Mouse (Mus musculus) thymus, postnatal 4 days (tissue): Measurements from ENCODE around the gene Cfap157.

Experiments used
- DNase-seq: peaks from one replicate; pipeline ENCODE4 v3.0.0; 2021

The Cfap157 gene

GRCm38 (mm10) chr2:32784048-32784681, at the start of gene Cfap157:
Gene Cfap157 (minus strand): TSS chr2:32784428.
- DNase-seq: no peak

DNA sequence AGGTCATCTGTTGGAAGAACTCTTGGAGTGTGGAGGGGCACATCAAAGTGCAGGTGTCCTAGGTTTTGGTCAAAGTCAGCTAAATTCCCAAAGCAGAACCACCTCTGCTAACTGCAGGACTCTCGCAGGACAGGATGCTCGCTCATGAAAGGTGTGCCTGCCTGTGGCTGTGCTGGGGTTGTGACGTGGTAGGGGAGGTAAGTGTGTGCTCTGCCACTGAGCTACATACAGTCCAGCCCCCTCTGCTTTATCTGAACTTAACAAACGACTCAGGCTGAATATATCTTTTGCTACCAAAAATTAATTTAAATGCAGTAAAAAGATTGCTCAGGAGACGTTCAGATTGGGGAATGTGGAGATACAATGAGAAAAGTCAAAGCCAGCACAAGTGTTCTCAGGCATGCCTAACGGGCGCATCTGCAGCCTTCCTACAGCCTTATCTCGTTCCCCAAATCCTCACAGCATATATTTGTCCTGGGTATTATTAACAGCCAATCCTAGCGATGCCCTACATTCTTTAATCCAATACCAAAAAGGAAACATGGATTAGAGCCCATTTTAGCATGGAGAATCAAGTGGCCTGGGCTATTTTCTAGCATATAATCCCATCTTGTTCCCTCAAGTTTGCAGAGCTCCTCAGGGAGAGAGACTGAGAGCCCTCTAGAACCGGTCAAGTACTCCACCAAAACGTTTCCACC, 44.9 kb upstream of the Cfap157 start:
- DNase-seq: no peak

- no peak for DNase-seq
Measured at GRCm38 (mm10) chr2:32825796-32826195, 41.6 kb upstream of the Cfap157 start.

DNA sequence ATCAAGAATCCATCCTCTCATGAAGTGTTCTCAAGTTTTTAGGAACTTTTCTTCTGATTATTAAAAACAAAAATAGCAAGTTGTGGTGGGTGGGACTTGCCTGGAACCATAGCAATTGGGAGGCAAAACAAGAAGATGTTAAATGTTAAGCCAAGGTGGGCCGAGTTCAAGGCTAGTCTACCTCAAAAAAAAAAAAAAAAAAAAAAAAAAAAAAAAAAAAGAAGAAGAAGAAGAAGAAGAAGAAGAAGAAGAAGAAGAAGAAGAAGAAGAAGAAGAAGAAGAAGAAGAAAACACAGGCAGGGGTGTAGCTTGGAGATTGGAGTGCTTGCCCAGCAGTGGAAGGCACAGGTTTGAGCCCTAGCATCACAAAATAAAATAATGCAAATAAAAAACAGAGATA, 40.5 kb upstream of the Cfap157 start:
- DNase-seq: no peak

DNA sequence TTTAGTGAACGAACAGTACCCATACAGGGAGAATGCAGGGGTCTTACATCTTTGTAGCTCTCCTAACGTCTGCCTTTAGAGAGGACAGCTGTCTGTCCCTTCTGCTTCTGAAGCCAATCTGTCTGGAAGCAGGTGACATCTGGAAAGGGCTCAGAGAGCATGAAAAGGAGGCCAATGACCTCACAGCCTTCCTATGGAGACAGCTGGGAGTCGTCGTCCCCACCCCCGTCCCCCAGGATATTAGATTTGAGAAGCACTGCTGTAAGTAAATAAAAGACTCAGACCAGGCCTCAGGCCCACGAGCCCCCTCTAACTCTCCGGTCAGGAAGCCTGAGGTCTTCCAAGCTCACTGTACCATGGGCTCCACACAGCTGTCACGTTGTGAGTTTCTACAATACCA, 40.0 kb upstream of the Cfap157 start:
- no peak for DNase-seq

DNA sequence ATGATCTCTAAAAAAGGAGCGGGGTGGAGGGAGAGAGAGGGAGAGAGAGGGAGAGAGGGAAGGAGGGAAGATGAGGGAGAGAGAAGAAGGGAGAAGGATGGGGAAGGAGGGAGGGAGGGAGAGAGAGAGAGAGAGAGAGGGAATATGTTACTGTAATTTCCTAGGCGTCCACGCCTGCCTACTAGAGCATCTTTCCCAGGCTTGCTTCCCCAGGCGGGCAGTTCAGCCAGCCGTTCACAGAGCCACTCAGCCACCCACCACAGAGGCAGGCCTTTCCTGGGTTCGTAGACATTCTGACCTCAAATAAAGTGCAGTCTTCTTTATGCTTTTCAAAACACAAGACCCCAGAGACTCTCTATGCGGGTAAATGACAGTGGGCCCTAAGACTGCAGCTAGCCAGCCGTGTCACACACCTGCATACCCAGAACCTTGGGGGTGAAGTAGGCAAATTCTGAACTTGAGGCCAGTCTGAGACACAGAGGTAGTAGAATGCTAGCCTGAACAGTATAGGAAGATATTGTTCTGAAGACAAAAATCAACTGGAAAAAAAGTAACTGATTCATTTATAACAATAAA, 39.4 kb upstream of the Cfap157 start:
- no peak for DNase-seq

DNA sequence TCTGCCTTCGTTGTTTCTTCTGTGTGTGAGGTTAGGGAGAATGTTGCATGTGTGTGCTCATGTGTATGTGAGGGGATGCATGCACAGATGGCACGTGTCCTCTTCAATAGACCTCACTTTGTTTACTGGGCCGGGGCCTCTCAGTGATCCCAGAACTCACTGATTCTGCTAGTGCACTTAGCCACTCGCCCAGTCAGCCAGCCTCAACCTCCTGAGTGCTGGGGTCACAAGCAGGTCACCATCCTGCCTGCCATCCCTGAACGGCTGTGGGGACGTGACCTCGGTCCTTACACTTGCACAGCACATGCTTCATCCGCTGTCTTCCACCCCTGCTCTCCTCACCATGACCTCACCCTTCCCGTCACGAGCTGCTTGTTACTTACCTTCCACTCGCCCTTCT, 38.9 kb upstream of the Cfap157 start:
- DNase-seq: no peak

- DNase-seq: no peak
Measured at GRCm38 (mm10) chr2:32822643-32823042, 38.4 kb upstream of the Cfap157 start.

DNA sequence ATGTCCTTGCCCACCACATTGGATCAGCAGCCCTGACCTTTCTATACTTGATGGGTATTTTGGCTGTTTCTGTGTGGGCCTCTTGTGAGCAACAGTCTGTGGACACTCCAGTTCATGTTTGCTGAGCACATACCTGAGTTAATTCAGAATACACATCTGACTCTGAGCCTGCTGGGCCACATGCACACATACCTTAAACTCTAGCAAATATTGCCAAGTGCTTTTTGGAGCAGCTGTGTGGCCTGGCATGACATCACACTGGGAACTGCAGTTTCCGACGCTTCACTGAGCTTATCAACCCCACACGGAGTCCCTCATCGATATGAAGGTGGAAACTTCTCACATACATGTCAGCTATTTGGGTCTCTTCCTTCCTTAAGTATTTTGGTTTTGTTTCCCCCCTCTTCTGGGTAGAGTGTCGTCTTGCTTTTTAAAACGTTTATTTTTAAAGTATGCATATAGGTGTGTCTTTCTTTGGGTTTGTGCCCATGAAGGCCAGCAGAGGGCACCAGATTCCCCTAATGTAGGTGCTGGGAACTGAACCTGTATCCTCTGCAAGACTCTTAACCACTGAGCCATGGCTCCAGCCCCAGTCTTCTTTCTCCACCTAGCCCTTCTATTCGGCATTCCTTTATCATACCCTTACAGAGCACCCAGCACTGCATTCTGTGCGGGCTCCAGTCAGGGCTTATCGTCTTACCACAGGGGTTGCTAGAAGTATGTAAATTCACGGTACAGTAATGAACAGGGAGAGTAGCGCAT, 37.0 kb upstream of the Cfap157 start:
- DNase-seq: peak; percentile 76

DNA sequence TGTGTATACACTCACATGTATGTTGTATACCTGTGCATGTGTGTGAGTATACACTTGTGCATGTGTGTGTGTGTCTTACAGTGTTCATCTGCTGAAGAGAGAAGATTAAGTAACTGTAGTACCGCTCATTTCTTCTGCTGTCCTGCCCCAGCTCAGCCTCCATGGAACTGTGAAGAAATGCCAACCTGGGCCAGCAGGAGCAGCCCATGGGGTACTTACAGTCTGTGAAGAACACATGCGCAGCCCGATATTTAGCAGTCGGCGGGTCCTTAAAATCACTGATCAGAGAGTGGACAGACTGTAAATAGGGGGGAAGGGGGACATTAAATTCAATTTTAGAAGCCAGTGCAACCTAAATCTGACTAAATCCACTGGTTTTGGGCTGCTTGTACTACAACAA, 34.0 kb upstream of the Cfap157 start:
- DNase-seq: no peak

DNA sequence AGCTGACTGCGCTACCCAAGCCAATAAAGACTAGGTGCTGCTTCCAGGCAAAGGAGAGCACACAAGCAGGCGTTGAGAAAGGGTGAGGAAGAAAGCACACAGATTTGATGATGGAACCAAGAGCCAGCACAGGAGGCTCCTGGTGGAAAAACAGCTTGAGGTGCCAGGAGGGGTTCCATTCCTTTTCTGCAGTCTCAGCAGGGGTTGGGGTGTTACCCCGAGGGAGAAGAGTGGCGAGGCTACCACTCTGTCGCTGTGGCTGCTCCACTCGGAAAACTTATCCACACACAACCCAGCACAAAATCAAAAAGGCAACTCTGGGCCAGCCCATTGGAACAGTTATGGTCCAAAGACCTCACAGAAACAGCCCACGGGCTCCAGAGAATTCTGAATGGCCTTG, 33.4 kb upstream of the Cfap157 start:
- no peak for DNase-seq

DNA sequence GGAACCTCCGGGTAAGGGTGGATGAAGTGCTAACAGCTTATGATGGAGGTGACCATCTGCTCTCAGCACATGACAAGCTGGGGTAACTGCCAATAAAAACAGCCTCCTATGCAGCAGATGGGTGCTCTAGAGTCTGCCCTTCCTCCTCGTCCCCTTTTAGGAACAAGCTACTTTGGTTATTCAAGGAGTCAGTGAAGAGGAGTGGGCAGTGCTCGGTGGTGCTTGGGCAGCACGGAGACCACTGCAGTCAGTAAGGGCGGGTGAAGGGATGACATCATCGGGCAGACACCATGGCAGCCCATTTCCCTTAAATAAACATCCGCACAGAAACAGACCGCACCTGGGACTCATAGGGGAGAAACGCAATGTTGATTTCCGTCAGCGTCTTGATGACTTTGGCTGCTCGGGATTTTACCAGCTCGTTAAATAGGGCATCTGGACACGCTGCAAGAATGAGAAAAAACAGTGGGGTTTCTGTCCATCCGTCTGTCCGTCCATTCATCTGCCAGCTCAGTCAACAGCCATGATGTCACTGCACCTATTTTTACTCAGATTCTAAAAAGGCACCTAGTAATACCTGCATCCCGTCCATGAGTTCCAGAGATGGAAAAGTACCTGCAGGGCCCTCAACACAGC, 32.8 kb upstream of the Cfap157 start:
- DNase-seq: no peak

GRCm38 (mm10) chr2:32816497-32816896, 32.3 kb upstream of the Cfap157 start:
- no peak for DNase-seq

GRCm38 (mm10) chr2:32811959-32812358, 27.7 kb upstream of the Cfap157 start:
- no peak for DNase-seq

DNA sequence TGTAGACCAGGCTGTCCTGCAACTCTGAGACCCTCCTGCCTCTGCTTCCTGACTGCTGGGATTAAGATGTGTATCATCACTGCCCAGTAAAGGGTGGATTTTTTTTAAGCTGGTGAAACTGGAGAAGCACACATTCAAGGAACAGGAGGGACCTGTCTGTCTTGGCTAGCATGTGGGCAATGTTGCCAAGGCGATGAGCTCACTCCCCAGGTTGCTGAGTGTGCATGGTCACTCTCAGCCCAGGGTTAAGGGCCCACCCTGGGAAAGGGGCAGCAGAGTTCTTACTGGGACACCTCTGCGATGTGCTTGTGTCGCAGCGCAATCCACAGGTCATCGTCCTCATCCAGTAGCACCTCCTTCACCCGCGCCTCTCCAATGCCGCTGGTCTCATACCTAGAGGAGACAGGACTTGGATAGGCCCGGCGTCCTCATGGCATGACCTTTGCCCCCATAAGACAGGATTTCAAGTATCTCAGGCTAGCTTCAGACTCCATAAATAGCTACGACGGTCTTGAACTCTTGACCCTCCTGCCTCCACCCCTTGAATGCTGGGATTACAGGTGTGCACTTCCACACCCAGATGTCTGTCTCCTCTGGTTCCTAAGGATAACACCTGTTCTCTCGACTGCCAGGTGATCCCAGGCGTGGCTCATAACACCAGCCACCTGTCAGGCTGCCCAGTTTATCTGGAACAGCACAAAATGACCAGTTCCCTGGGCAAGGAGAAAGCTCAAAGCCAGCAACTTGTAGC, 24.8 kb upstream of the Cfap157 start:
- no peak for DNase-seq

DNA sequence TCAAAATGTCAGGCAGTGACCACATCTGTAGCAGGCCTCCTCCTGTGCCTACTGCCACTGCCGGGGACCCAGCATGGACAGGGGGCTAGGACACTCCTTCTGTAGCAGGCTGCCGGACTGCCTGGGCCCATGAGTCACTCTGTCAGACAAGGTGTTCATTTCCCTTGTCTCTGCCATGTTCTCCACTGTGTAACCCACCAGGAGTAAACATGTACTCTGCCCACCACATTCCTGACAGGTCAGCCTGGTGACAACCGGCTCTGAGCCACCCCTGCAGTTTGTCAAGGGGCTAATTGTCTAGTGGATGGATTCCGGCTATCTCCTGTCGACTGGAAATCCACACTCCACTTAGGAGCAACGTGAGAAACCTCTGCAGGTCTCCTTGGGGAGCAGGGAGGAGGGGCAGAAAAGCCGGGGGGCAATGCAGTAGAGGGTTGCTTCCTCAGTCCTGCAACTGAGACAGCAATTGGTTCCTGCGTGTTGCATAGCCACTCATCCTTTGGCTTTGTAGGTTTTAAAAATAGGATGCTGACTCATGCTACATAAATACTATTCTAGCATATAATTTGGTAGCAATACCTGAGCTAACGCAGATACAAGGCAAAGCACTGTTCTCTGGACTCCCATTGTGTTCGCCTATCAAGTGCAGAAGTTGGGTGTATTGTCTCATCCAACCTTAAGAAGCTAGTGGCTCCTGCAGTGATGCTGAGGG, 14.2 kb upstream of the Cfap157 start:
- no peak for DNase-seq

- DNase-seq: no peak
Measured at GRCm38 (mm10) chr2:32795748-32796418, 11.7 kb upstream of the Cfap157 start.

GRCm38 (mm10) chr2:32791297-32791696, 7.1 kb upstream of the Cfap157 start:
- DNase-seq: no peak

- DNase-seq: no peak
Measured at GRCm38 (mm10) chr2:32788581-32788980, 4.4 kb upstream of the Cfap157 start.

- no peak for DNase-seq
Measured at GRCm38 (mm10) chr2:32787176-32787575, 2.9 kb upstream of the Cfap157 start.

DNA sequence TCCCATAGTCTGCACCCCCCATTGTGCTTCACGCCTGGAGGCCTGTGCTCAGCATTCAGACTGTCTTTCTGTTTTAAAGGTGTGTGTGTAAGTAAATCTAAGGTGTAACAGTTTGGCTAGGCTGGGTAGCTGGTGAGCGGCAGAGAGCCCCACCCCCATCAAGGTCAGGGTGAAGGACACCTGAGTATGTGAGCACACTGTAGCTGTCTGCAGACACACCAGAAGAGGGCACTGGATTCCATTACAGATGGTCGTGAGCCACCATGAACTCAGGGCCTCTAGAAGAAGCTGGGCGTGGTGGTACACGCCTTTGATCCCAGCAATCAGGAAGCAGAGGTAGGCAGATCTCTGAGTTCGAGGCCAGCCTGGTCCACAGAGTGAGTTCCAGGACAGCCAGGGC, 2.5 kb downstream of the Cfap157 start:
- no peak for DNase-seq
